In the genomic region with DNA sequence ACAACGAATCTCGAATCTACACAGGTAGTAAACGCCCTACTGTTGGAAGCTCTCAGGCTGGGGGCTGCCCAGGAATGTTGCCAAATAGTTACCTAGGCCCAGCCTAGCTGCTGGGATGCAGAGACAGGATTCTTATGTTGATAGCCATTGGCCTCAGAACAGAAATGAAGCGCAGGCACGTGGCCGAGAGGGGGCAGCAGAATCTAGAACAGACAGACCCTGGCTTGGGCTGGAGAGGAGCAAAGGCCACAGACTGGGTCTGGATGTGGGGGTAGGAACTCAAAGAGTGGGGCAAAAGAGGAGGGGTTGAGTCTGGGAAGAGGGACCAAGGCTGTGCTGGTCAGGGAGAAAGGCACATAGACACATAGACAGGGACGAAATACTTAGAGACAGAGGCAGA, we compare ENCODE assay signal across 9 mouse cellular contexts. TPM values are rescaled to one million over a fixed set of nuclear protein-coding genes. Genes with fewer than 3 reads are reported as not detected.
A peak's percentile ranks its signal among the peaks of the same experiment; 100 is the strongest.
DNase-seq lines count a peak whose midpoint lies in the region; ATAC-seq and TF ChIP-seq lines count a peak whose summit lies in the region.
"Had no signal": no experiment of that assay in that cellular context is flagged by ENCODE, and none has a peak within 500 bp of the region (broad histone marks: within the 10 kb centered on the region; RNA-seq: fewer than 3 reads in every experiment).

No protein-coding gene starts in this region.

- H3K4me3 ChIP-seq in heart, embryonic 12.5 days: no peak overlapping the region
- no peak overlapping the region for H3K4me3 ChIP-seq in left cerebral cortex, adult 2 months
- H3K4me3 ChIP-seq in midbrain, embryonic 13.5 days (replicated peaks): no peak overlapping the region

- H3K27me3 ChIP-seq in heart, embryonic 12.5 days (replicated peaks): peaks cover 36% of the 10 kb centered on the region
- H3K27me3 ChIP-seq in midbrain, embryonic 13.5 days: no peaks in the 10 kb centered on the region

- H3K27ac ChIP-seq in heart, embryonic 12.5 days (ENCODE audit: poor library complexity, severe bottlenecking): no peak overlapping the region
- H3K27ac ChIP-seq in left cerebral cortex, adult 2 months: peak overlapping the region; percentile 20; the same call in 1 of the 2 replicates
- 0 out of 2 replicates have a peak overlapping the region, but pooled peaks have one; percentile 5 for H3K27ac ChIP-seq in midbrain, embryonic 13.5 days

- no peaks in the 10 kb centered on the region for H3K9me3 ChIP-seq in heart, embryonic 12.5 days (replicated peaks)
- H3K9me3 ChIP-seq in midbrain, embryonic 13.5 days: no peaks in the 10 kb centered on the region
- H3K9me3 ChIP-seq: G1E had no signal

- H3K4me1 ChIP-seq in heart, embryonic 12.5 days (replicated peaks): peaks cover 7% of the 10 kb centered on the region
- peaks cover 29% of the 10 kb centered on the region for H3K4me1 ChIP-seq in midbrain, embryonic 13.5 days (replicated peaks)

- 0 out of 2 replicates have a peak, but pooled peaks cover 2% of the 10 kb centered on the region for H3K36me3 ChIP-seq in heart, embryonic 12.5 days
- H3K36me3 ChIP-seq in midbrain, embryonic 13.5 days: peaks cover 15% of the 10 kb centered on the region
- H3K36me3 ChIP-seq: G1E had no signal

- intact Hi-C loops in left cerebral cortex, adult 2 months (cut with DNase I): loop anchor here (5.0 kb wide), 1 partner anchor 53 kb away; no protein-coding TSS in a partner anchor

- H3K4me2 ChIP-seq in heart, embryonic 12.5 days: no peak overlapping the region
- H3K4me2 ChIP-seq in midbrain, embryonic 13.5 days (replicated peaks): no peak overlapping the region

- ATAC-seq in heart, embryonic 12.5 days (ENCODE audit: insufficient number of reproducible peaks, low FRiP score): no peak
- ATAC-seq in midbrain, embryonic 13.5 days: peak; percentile 41; the same call in 1 of the 2 replicates

- H3K9ac ChIP-seq in heart, embryonic 12.5 days: no peak overlapping the region
- no peak overlapping the region for H3K9ac ChIP-seq in midbrain, embryonic 13.5 days (replicated peaks)

- WGBS in heart, embryonic 12.5 days: 22% methylated on average over 7 of the region's 7 CpGs
- 9% methylated on average over 7 of the region's 7 CpGs for WGBS in midbrain, embryonic 13.5 days

- peak; percentile 55 for TF ChIP-seq CTCF in left cerebral cortex, adult 2 months (IDR thresholded peaks at IDR 0.05)

- peak; percentile 89 for DNase-seq in heart, adult 11 months
- DNase-seq in adipocyte (ENCODE audit: low spot score): peak; percentile 30
- DNase-seq in embryo, embryonic 10.5 days (ENCODE audit: low spot score): peak; percentile 86
- DNase-seq in heart, postnatal 4 days: peak; percentile 79
- peak; percentile 44 to 50 for DNase-seq in left cerebral cortex, adult 2 months (ENCODE audit: extremely low spot score in 1 of 2, low spot score in 2 of 2)
- peak; percentile 19 for DNase-seq in thymus, postnatal 25 days

RNA-seq across cellular contexts. Expression of a gene that starts 14.1 kb away (rescaled TPM):
- 4.4 and 4.9 TPM in 2 replicates for polyA plus RNA-seq in heart, embryonic 12.5 days (2016; fragmentation: Nextera tagmentation; extraction: Ambion mirVana)
- total RNA-seq in heart, postnatal 4 days (2021): 1 to 10 TPM; 5.5 to 5.8 TPM
- total RNA-seq in left cerebral cortex, adult 2 months (2021): 10 to 100 TPM; 58.0 to 63.3 TPM
- 81.6 and 92.1 TPM in 2 replicates for polyA plus RNA-seq in midbrain, embryonic 13.5 days (2015; fragmentation: Nextera tagmentation; extraction: Ambion mirVana)
- polyA plus RNA-seq: G1E had no signal

RNA-seq across cellular contexts. Expression of a gene that starts 42.7 kb away (rescaled TPM):
- polyA plus RNA-seq in heart, embryonic 12.5 days (2016; fragmentation: Nextera tagmentation; extraction: Ambion mirVana): 3.7 TPM in 2 replicates
- 1 to 10 TPM; 3.9 to 4.0 TPM for total RNA-seq in heart, postnatal 4 days (2021)
- total RNA-seq in left cerebral cortex, adult 2 months (2021): 100 to 1,000 TPM; 120 to 127 TPM
- 27.6 and 32.7 TPM in 2 replicates for polyA plus RNA-seq in midbrain, embryonic 13.5 days (2015; fragmentation: Nextera tagmentation; extraction: Ambion mirVana)

RNA-seq across cellular contexts. Expression of a gene that starts 45.6 kb away (rescaled TPM):
- 148 and 159 TPM in 2 replicates for polyA plus RNA-seq in heart, embryonic 12.5 days (2016; fragmentation: Nextera tagmentation; extraction: Ambion mirVana)
- total RNA-seq in heart, postnatal 4 days (2021): 10 to 100 TPM; 50.0 to 53.5 TPM
- 10 to 100 TPM; 43.1 to 47.7 TPM for total RNA-seq in left cerebral cortex, adult 2 months (2021)
- 34.0 and 34.9 TPM in 2 replicates for polyA plus RNA-seq in midbrain, embryonic 13.5 days (2015; fragmentation: Nextera tagmentation; extraction: Ambion mirVana)

RNA-seq across cellular contexts. Expression of a gene that starts 59.1 kb away (rescaled TPM):
- 39.7 and 40.9 TPM in 2 replicates for polyA plus RNA-seq in heart, embryonic 12.5 days (2016; fragmentation: Nextera tagmentation; extraction: Ambion mirVana)
- total RNA-seq in heart, postnatal 4 days (2021): 10 to 100 TPM; 27.8 to 28.6 TPM
- total RNA-seq in left cerebral cortex, adult 2 months (2021): 10 to 100 TPM; 27.7 to 30.7 TPM
- polyA plus RNA-seq in midbrain, embryonic 13.5 days (2015; fragmentation: Nextera tagmentation; extraction: Ambion mirVana): 63.9 and 67.4 TPM in 2 replicates

Comparison
In these comparisons a context has a peak if more than half of its experiments do, and no peak if none do; other contexts are left out.
1. DNase-seq: peak in every context shown above with its lines; median percentile 89 in heart, adult 11 months; 86 in embryo, embryonic 10.5 days; 79 in heart, postnatal 4 days; 47 in left cerebral cortex, adult 2 months; 30 in adipocyte; 19 in thymus, postnatal 25 days.
2. RNA of a gene that starts 14.1 kb away (total RNA-seq): 58.0 to 63.3 TPM in left cerebral cortex, adult 2 months; 5.5 to 5.8 TPM in heart, postnatal 4 days; every median in the first group is over 4 times any median in the second.
3. RNA of a gene that starts 42.7 kb away (total RNA-seq): 120 to 127 TPM in left cerebral cortex, adult 2 months; 3.9 to 4.0 TPM in heart, postnatal 4 days; every median in the first group is over 10 times any median in the second.